Comparison of ENCODE assay signal across 12 mouse cellular contexts in the genomic region with DNA sequence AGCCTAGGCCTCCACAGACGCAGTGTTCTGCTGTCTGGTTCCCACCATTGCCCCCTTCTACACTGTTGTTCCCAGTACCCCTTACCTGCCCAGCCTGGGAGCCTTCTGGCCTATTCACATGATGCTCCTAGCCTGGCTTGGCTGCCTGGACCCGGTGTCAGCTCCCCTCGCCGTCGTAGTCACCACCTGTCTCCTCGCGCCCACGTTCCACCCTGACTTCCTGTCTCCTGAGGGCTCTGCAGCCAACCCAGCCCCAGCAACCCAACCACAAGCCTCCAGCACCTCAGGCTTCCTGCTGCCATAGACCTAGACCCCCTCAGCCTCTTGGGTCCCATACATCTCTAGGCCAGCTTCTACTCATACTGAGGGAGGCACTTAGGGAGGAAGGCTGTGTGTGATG. TPM values are rescaled to one million over a fixed set of nuclear protein-coding genes. Genes with fewer than 3 reads are reported as not detected.
DNase-seq lines count a peak whose midpoint lies in the region; ATAC-seq and TF ChIP-seq lines count a peak whose summit lies in the region.
"Had no signal": no experiment of that assay in that cellular context is flagged by ENCODE, and none has a peak within 500 bp of the region (broad histone marks: within the 10 kb centered on the region; RNA-seq: fewer than 3 reads in every experiment).

Gene Lck (minus strand): TSS at position 212 of the 400 bp plus-strand sequence.

- no peak within 1 kb of the TSS for H3K27ac ChIP-seq in forebrain, embryonic 10.5 days
- H3K27ac ChIP-seq in forebrain, embryonic 12.5 days, result no peak within 1 kb of the TSS
- peak within 1 kb of the TSS; percentile 88 for H3K27ac ChIP-seq in spleen, adult 2 months (ENCODE audit: insufficient read depth, low read length)
- H3K27ac ChIP-seq: embryonic facial prominence, embryonic 13.5 days; neural tube, embryonic 12.5 days had no signal

- peaks cover 5% of the 10 kb centered on the region; the same call in 1 of the 2 replicates for H3K27me3 ChIP-seq in forebrain, embryonic 10.5 days (ENCODE audit: poor library complexity, severe bottlenecking)
- H3K27me3 ChIP-seq in forebrain, embryonic 12.5 days, result no peaks in the 10 kb centered on the region
- no peaks in the 10 kb centered on the region for H3K27me3 ChIP-seq in spleen, adult 2 months (ENCODE audit: control insufficient read depth, insufficient read depth, low read length)
- H3K27me3 ChIP-seq: embryonic facial prominence, embryonic 13.5 days; neural tube, embryonic 12.5 days had no signal

- TF ChIP-seq POLR2A in spleen, adult 2 months (IDR thresholded peaks at IDR 0.05; ENCODE audit: low read depth, low read length), result peak; percentile 32; the same call in 1 of the 2 replicates

- no peak for DNase-seq in forebrain, embryonic 10.5 days (ENCODE audit: extremely low spot score, low spot score)
- DNase-seq in left cerebral cortex, postnatal 4 days, result no peak
- no peak for DNase-seq in left cerebral cortex, postnatal 10 days (ENCODE audit: extremely low spot score in 1 of 2, low spot score in 2 of 2)
- DNase-seq in spleen, adult 2 months (ENCODE audit: low read depth in 1 of 2, low spot score in 2 of 2), result peak; percentile 52 to 63
- DNase-seq in layer of hippocampus, adult 9-11 months, result no peak
- DNase-seq in cerebellum, postnatal 10 days, result no peak
- DNase-seq: adrenal gland, postnatal 14 days; kidney, adult 11 months had no signal

- no peak within 1 kb of the TSS for H3K9ac ChIP-seq in forebrain, embryonic 12.5 days
- H3K9ac ChIP-seq: embryonic facial prominence, embryonic 13.5 days; neural tube, embryonic 12.5 days had no signal

- no peaks in the 10 kb centered on the region for H3K36me3 ChIP-seq in forebrain, embryonic 10.5 days (replicated peaks)
- no peaks in the 10 kb centered on the region for H3K36me3 ChIP-seq in forebrain, embryonic 12.5 days (replicated peaks)
- H3K36me3 ChIP-seq in spleen, adult 2 months (ENCODE audit: control insufficient read depth, insufficient read depth, low read length), result no peaks in the 10 kb centered on the region
- H3K36me3 ChIP-seq: embryonic facial prominence, embryonic 13.5 days; neural tube, embryonic 12.5 days had no signal

- H3K4me3 ChIP-seq in forebrain, embryonic 10.5 days, result no peak within 1 kb of the TSS
- H3K4me3 ChIP-seq in forebrain, embryonic 12.5 days (replicated peaks), result no peak within 1 kb of the TSS
- peak within 1 kb of the TSS; percentile 58 for H3K4me3 ChIP-seq in spleen, adult 2 months (ENCODE audit: extremely low read depth, insufficient read depth, insufficient read length)
- H3K4me3 ChIP-seq: embryonic facial prominence, embryonic 13.5 days; neural tube, embryonic 12.5 days had no signal

- H3K9me3 ChIP-seq in forebrain, embryonic 10.5 days, result no peaks in the 10 kb centered on the region
- H3K9me3 ChIP-seq in forebrain, embryonic 12.5 days, result no peaks in the 10 kb centered on the region
- H3K9me3 ChIP-seq: embryonic facial prominence, embryonic 13.5 days; neural tube, embryonic 12.5 days had no signal

- peaks cover 10% of the 10 kb centered on the region for H3K4me1 ChIP-seq in forebrain, embryonic 10.5 days
- H3K4me1 ChIP-seq in forebrain, embryonic 12.5 days, result peaks cover 7% of the 10 kb centered on the region; the same call in 1 of the 2 replicates
- H3K4me1 ChIP-seq in spleen, adult 2 months (ENCODE audit: control insufficient read depth, insufficient read depth, insufficient read length), result peaks cover 21% of the 10 kb centered on the region; the same call in 1 of the 2 replicates

- WGBS in forebrain, embryonic 10.5 days, result 91% methylated on average over 8 of the region's 8 CpGs
- 91% methylated on average over 8 of the region's 8 CpGs for WGBS in forebrain, embryonic 12.5 days
- WGBS in spleen, adult 2 months, result 17% methylated on average over 8 of the region's 8 CpGs

- no peak for TF ChIP-seq CTCF in spleen, adult 2 months (IDR thresholded peaks at IDR 0.05; ENCODE audit: extremely low read depth, insufficient read depth, insufficient read length, insufficient replicate concordance)

- intact Hi-C loops in left cerebral cortex, postnatal 4 days (cut with DNase I), result no loop called here
- intact Hi-C loops in left cerebral cortex, postnatal 10 days (cut with DNase I), result no loop called here

- ATAC-seq in forebrain, embryonic 12.5 days (ENCODE audit: low FRiP score), result no peak
- ATAC-seq in inflammation-experienced regulatory T-cells, adult 6 months, result peak; percentile 60

- no peak within 1 kb of the TSS for H3K4me2 ChIP-seq in forebrain, embryonic 12.5 days
- H3K4me2 ChIP-seq: embryonic facial prominence, embryonic 13.5 days; neural tube, embryonic 12.5 days had no signal

RNA-seq across cellular contexts. Expression of gene Lck, which starts in this region (rescaled TPM):
- 13.9 and 15.7 TPM in 2 replicates for polyA plus RNA-seq in forebrain, embryonic 10.5 days (2016; fragmentation: Nextera tagmentation; extraction: Ambion mirVana)
- 9.0 and 9.3 TPM in 2 replicates for polyA plus RNA-seq in forebrain, embryonic 12.5 days (2016; fragmentation: Nextera tagmentation; extraction: Ambion mirVana)
- total RNA-seq in left cerebral cortex, postnatal 4 days (2021), result 10 to 100 TPM; 14.1 to 15.2 TPM
- 10 to 100 TPM in 1 of 2 experiments, 1 to 10 TPM in 1; 9.5 to 10.8 TPM for total RNA-seq in left cerebral cortex, postnatal 10 days (2021)
- 1,000 to 10,000 TPM; 1,449 to 1,788 (median 1,727) TPM for polyA plus RNA-seq in inflammation-experienced regulatory T-cells, adult 6 months (2017; shearing (Covaris generic))
- 109 and 117 TPM in 2 replicates for polyA plus RNA-seq in spleen, adult 2 months (2012; rRNA removed)

Comparison
In these comparisons a context has a peak if more than half of its experiments do, and no peak if none do; other contexts are left out.
1. RNA of gene Lck (polyA plus RNA-seq): 1,449 to 1,788 TPM in inflammation-experienced regulatory T-cells, adult 6 months; 109 to 117 TPM in spleen, adult 2 months, 13.9 to 15.7 TPM in forebrain, embryonic 10.5 days and 9.0 to 9.3 TPM in forebrain, embryonic 12.5 days; every median in the first group is over 10 times any median in the second.
2. DNase-seq: peak in spleen, adult 2 months (2 of 2); none in forebrain, embryonic 10.5 days (single experiment), left cerebral cortex, postnatal 4 days (single experiment), left cerebral cortex, postnatal 10 days (0 of 2), layer of hippocampus, adult 9-11 months (single experiment) and cerebellum, postnatal 10 days (0 of 2).